8 mouse cellular contexts compared by ENCODE assay signal in genomic region chr6:47878133-47878514, GRCm38 (mm10). TPM values are rescaled to one million over a fixed set of nuclear protein-coding genes. Genes with fewer than 3 reads are reported as not detected.
DNase-seq lines count a peak whose midpoint lies in the region; ATAC-seq lines count a peak whose summit lies in the region.

No protein-coding gene starts in this region.

- H3K9me3 ChIP-seq in heart, embryonic 15.5 days (replicated peaks): no peaks in the 10 kb centered on the region
- no peaks in the 10 kb centered on the region for H3K9me3 ChIP-seq in stomach, embryonic 15.5 days

- peak overlapping the region; percentile 99 for H3K27ac ChIP-seq in heart, embryonic 15.5 days
- peak overlapping the region; percentile 99 for H3K27ac ChIP-seq in stomach, embryonic 15.5 days

- no peak for DNase-seq in heart, adult 8-10 months (ENCODE audit: low spot score)
- DNase-seq in ES-CJ7 (ENCODE audit: low read depth, low spot score): peak; percentile 6
- DNase-seq in liver: peak; percentile 43
- no peak for DNase-seq in layer of hippocampus, adult 9-10 months (ENCODE audit: low spot score)
- no peak for DNase-seq in adrenal gland, adult 8-10 months

- 3% methylated on average over 11 of the region's 11 CpGs for WGBS in heart, embryonic 15.5 days
- WGBS in stomach, embryonic 15.5 days: under 1% methylated on average over 11 of the region's 11 CpGs

- H3K4me2 ChIP-seq in heart, embryonic 15.5 days: peak overlapping the region; percentile 86
- H3K4me2 ChIP-seq in stomach, embryonic 15.5 days: peak overlapping the region; percentile 78

- no peaks in the 10 kb centered on the region for H3K27me3 ChIP-seq in heart, embryonic 15.5 days
- no peaks in the 10 kb centered on the region for H3K27me3 ChIP-seq in stomach, embryonic 15.5 days (replicated peaks)

- H3K36me3 ChIP-seq in heart, embryonic 15.5 days: peaks cover 29% of the 10 kb centered on the region
- H3K36me3 ChIP-seq in stomach, embryonic 15.5 days: peaks cover 23% of the 10 kb centered on the region

- peaks cover 16% of the 10 kb centered on the region for H3K4me1 ChIP-seq in heart, embryonic 15.5 days (replicated peaks)
- peaks cover 18% of the 10 kb centered on the region for H3K4me1 ChIP-seq in stomach, embryonic 15.5 days

- H3K9ac ChIP-seq in heart, embryonic 15.5 days: peak overlapping the region; percentile 94
- H3K9ac ChIP-seq in stomach, embryonic 15.5 days: peak overlapping the region; percentile 96

- no peak for ATAC-seq in heart, embryonic 15.5 days (replicated peaks; ENCODE audit: insufficient number of reproducible peaks, insufficient read depth, low FRiP score, low read depth)
- ATAC-seq in erythroblast, adult 5-6 weeks (replicated peaks; ENCODE audit: low FRiP score, poor library complexity, severe bottlenecking): peak; percentile 36; the same call in 1 of the 2 replicates
- no peak for ATAC-seq in stomach, embryonic 15.5 days (ENCODE audit: insufficient read depth, low FRiP score, low read depth)

- H3K4me3 ChIP-seq in heart, embryonic 15.5 days: peak overlapping the region; percentile 97
- H3K4me3 ChIP-seq in stomach, embryonic 15.5 days (replicated peaks): peak overlapping the region; percentile 96

RNA-seq across cellular contexts. Expression of gene Zfp282, which starts 1.1 kb away (rescaled TPM):
- polyA plus RNA-seq in heart, embryonic 15.5 days (2015; fragmentation: Nextera tagmentation; extraction: Ambion mirVana): 7.6 and 10.8 TPM in 2 replicates
- 1 to 10 TPM; 3.7 to 4.5 (median 4.2) TPM for total RNA-seq in heart, adult 8-10 months (2022)
- 0.38 and 0.63 TPM in 2 replicates for total RNA-seq in erythroblast, adult 5-6 weeks (2015; ENCODE audit: low replicate concordance)
- total RNA-seq in erythroblast, adult 5-6 weeks (2017; ENCODE audit: low replicate concordance): 1.2 and 1.3 TPM in 2 replicates
- 14.6 and 16.4 TPM in 2 replicates for polyA plus RNA-seq in stomach, embryonic 15.5 days (2015; fragmentation: Nextera tagmentation; extraction: Ambion mirVana)
- 10 to 100 TPM in 1 of 4 experiments, 1 to 10 TPM in 3; 9.4 to 13.3 (median 9.7) TPM for total RNA-seq in adrenal gland, adult 8-10 months (2022)

RNA-seq across cellular contexts. Expression of gene Zfp212, which starts 42.2 kb away (rescaled TPM):
- 9.8 and 10.1 TPM in 2 replicates for polyA plus RNA-seq in heart, embryonic 15.5 days (2015; fragmentation: Nextera tagmentation; extraction: Ambion mirVana)
- total RNA-seq in heart, adult 8-10 months (2022): 1 to 10 TPM; 8.2 to 9.8 (median 8.5) TPM
- 2.3 and 5.2 TPM in 2 replicates for total RNA-seq in erythroblast, adult 5-6 weeks (2015; ENCODE audit: low replicate concordance)
- 3.4 and 3.6 TPM in 2 replicates for total RNA-seq in erythroblast, adult 5-6 weeks (2017; ENCODE audit: low replicate concordance)
- 13.7 and 14.5 TPM in 2 replicates for polyA plus RNA-seq in stomach, embryonic 15.5 days (2015; fragmentation: Nextera tagmentation; extraction: Ambion mirVana)
- 10 to 100 TPM; 17.0 to 25.4 (median 19.0) TPM for total RNA-seq in adrenal gland, adult 8-10 months (2022)

RNA-seq across cellular contexts. Expression of gene Zfp398, which starts 42.7 kb away (rescaled TPM):
- polyA plus RNA-seq in heart, embryonic 15.5 days (2015; fragmentation: Nextera tagmentation; extraction: Ambion mirVana): 4.0 and 5.8 TPM in 2 replicates
- 1 to 10 TPM; 5.9 to 8.4 (median 6.9) TPM for total RNA-seq in heart, adult 8-10 months (2022)
- 1.3 and 8.5 TPM in 2 replicates for total RNA-seq in erythroblast, adult 5-6 weeks (2015; ENCODE audit: low replicate concordance)
- 3.5 and 4.3 TPM in 2 replicates for total RNA-seq in erythroblast, adult 5-6 weeks (2017; ENCODE audit: low replicate concordance)
- polyA plus RNA-seq in stomach, embryonic 15.5 days (2015; fragmentation: Nextera tagmentation; extraction: Ambion mirVana): 9.0 and 9.2 TPM in 2 replicates
- 10 to 100 TPM; 15.0 to 19.0 (median 17.3) TPM for total RNA-seq in adrenal gland, adult 8-10 months (2022)

RNA-seq across cellular contexts. Expression of gene Zfp786, which starts 47.5 kb away (rescaled TPM):
- polyA plus RNA-seq in heart, embryonic 15.5 days (2015; fragmentation: Nextera tagmentation; extraction: Ambion mirVana): 1.1 and 1.8 TPM in 2 replicates
- 1 to 10 TPM in 3 of 4 experiments, under 1 TPM in 1; 0.97 to 1.3 (median 1.1) TPM for total RNA-seq in heart, adult 8-10 months (2022)
- total RNA-seq in erythroblast, adult 5-6 weeks (2015; ENCODE audit: low replicate concordance): not detected in 2 replicates
- 0.28 TPM in 1 of 2 replicates, not detected in the other for total RNA-seq in erythroblast, adult 5-6 weeks (2017; ENCODE audit: low replicate concordance)
- 3.2 and 3.5 TPM in 2 replicates for polyA plus RNA-seq in stomach, embryonic 15.5 days (2015; fragmentation: Nextera tagmentation; extraction: Ambion mirVana)
- 1 to 10 TPM; 1.0 to 1.8 (median 1.5) TPM for total RNA-seq in adrenal gland, adult 8-10 months (2022)

Comparison
In these comparisons a context has a peak if more than half of its experiments do, and no peak if none do; other contexts are left out.
1. DNase-seq: peak in ES-CJ7 (single experiment) and liver (single experiment); none in heart, adult 8-10 months (single experiment), layer of hippocampus, adult 9-10 months (single experiment) and adrenal gland, adult 8-10 months (single experiment).